Mouse (Mus musculus) kidney, embryonic 16.5 days (tissue): ENCODE measurements around the gene Crybb1. TPM values are rescaled to one million over a fixed set of nuclear protein-coding genes. Genes with fewer than 3 reads are reported as not detected.

Experiments
- ATAC-seq: fragments of 200-750 bp; cut with Nextera tagmentation; 2 replicates; pipeline ENCODE4 v1.8.0; 2017; ENCODE audit warnings: moderate TSS enrichment; ENCODE audit not compliant: low FRiP score, low TSS enrichment
- H3K27ac ChIP-seq: fragments of 300-500 bp; sonication (generic); 2 replicates; pipeline ENCODE4 v1.5.1; 2014; ENCODE audit warnings: low read length
- H3K27me3 ChIP-seq: fragments of 300-500 bp; sonication (generic); 2 replicates; pipeline ENCODE4 v1.6.1; 2014; ENCODE audit warnings: low read length, control low read depth, mixed read lengths; ENCODE audit not compliant: insufficient read depth
- H3K36me3 ChIP-seq: fragments of 300-500 bp; sonication (generic); 2 replicates; pipeline ENCODE4 v1.6.1; 2014; ENCODE audit warnings: low read length, control low read depth, mixed read lengths; ENCODE audit not compliant: insufficient read depth
- H3K4me1 ChIP-seq: fragments of 300-500 bp; sonication (generic); 2 replicates; pipeline ENCODE4 v1.6.1; 2014; ENCODE audit warnings: low read length, control low read depth, mixed read lengths; ENCODE audit not compliant: insufficient read depth
- H3K4me2 ChIP-seq: fragments of 300-500 bp; sonication (generic); replicated peaks from 2 replicates; pipeline ENCODE4 v1.6.1; 2014; ENCODE audit warnings: low read depth, low read length
- H3K4me3 ChIP-seq: fragments of 300-500 bp; sonication (generic); 2 replicates; pipeline ENCODE4 v1.5.1; 2014; ENCODE audit warnings: mild to moderate bottlenecking, low read length
- H3K9ac ChIP-seq: fragments of 300-500 bp; sonication (generic); replicated peaks from 2 replicates; pipeline ENCODE4 v1.6.1; 2014; ENCODE audit warnings: low read length
- H3K9me3 ChIP-seq: fragments of 300-500 bp; sonication (generic); 2 replicates; pipeline ENCODE4 v1.6.1; 2016; ENCODE audit warnings: low read length, control low read depth
- WGBS: fragments of 180-500 bp; shearing (Covaris S2); extraction: QIAGEN DNeasy Blood & Tissue Kit; methylation state at CpG from one replicate; pipeline ENCODE4 v1.1.7; 2014; 5-methylcytosine and 5-hydroxymethylcytosine counted together
- polyA plus RNA-seq: library from polyadenylated mRNA; unstranded; fragments of >200 nt; fragmentation: Nextera tagmentation; extraction: Ambion mirVana; gene quantifications from 2 replicates; pipeline ENCODE4 v1.2.1, GENCODE M21; 2015

Crybb1 gene
- polyA plus RNA-seq, 1 experiment from 2014 or later, result 4.0 TPM

DNA sequence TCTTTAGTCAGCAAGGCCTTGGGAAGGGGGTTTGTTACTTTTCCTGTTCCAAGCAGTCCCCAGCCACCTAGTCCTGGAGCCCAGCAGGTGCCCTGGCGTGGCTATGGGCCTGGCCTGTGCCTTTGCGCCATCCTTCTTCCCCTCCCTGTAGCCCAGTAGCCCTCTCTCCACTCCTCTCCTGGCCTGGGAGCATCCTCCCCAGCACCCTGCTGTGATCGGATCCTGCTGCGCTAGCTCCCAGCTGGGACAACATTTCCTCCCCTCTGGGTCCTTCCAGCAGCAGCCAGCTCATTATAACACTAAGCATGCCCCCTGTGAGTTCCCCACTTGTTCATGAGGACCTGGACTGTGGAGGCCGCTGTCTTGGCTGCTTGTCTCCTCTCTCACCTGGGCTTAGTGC, 50.2 kb downstream of the Crybb1 start:
- Histone ChIP-seq H3K9ac (no peak overlapping the region), H3K36me3 (peaks cover 46% of the 10 kb centered on the region), H3K4me1 (no peaks in the 10 kb centered on the region), H3K9me3 (no peaks in the 10 kb centered on the region), H3K27ac (no peak overlapping the region), H3K27me3 (no peaks in the 10 kb centered on the region), H3K4me2 (no peak overlapping the region), H3K4me3 (no peak overlapping the region)
- no peak for ATAC-seq
- WGBS, result 71% methylated on average over 5 of the region's 5 CpGs

- Histone ChIP-seq H3K4me3 (no peak overlapping the region), H3K4me2 (no peak overlapping the region), H3K27me3 (no peaks in the 10 kb centered on the region), H3K36me3 (peaks cover 54% of the 10 kb centered on the region), H3K9me3 (no peaks in the 10 kb centered on the region), H3K9ac (no peak overlapping the region), H3K27ac (no peak overlapping the region), H3K4me1 (peaks cover 6% of the 10 kb centered on the region; the same call in 1 of the 2 replicates)
- 85% methylated on average over 11 of the region's 11 CpGs for WGBS
- ATAC-seq, result no peak
Observed at GRCm38 (mm10) chr5:112313222-112313885, 57.7 kb downstream of the Crybb1 start.

DNA sequence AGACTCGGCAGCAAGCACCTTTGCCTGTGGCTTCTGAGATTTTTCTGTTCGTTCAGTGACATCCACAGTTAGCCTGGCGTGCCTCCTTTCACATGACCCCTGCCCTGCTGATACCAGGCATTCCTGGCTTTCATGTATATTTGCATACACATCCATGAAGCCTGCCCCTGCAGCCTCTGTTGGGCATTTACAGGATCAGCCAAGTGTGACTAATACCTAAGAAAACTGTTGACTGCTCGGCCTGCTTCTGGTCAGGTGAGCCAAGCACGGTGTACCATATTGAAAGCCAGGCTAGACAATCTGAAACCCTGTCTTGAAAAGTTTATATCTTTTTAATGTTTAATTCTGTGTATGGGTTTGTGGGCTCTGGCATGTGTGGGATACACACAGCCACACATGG, 60.9 kb downstream of the Crybb1 start:
- WGBS, result 61% methylated on average over 5 of the region's 5 CpGs

DNA sequence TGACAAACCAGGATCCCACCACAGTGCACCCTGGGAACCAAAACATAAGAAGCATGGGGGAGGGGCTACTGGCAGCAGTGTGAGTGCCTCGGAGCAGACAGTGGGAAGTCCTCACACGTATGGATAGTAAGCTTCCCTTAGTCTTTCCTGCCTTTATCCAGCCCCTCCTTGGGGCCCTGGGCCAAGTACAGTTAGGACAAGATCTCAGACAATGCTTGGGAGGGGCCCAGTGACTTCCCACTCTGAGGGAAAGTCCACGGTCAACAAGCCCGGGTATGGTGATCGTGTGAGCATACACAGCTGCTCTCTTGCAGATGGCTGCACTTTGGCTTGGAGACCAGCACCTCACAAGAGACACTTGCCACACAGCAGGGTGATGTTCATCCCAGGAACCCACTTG, 61.7 kb downstream of the Crybb1 start:
- ATAC-seq, result peak; percentile 52; the same call in 1 of the 2 replicates
- 48% methylated on average over 5 of the region's 5 CpGs for WGBS
- H3K4me2 ChIP-seq, result no peak overlapping the region
- no peaks in the 10 kb centered on the region for H3K9me3 ChIP-seq
- H3K36me3 ChIP-seq, result peaks cover 22% of the 10 kb centered on the region
- H3K9ac ChIP-seq, result no peak overlapping the region
- no peak overlapping the region for H3K4me3 ChIP-seq
- peak overlapping the region; percentile 38; the same call in 1 of the 2 replicates for H3K27ac ChIP-seq
- no peaks in the 10 kb centered on the region for H3K27me3 ChIP-seq
- H3K4me1 ChIP-seq, result peaks cover 6% of the 10 kb centered on the region; the same call in 1 of the 2 replicates

More for the DNA sequence above, 60.9 kb downstream of the Crybb1 start:
- Histone ChIP-seq H3K27me3 (no peaks in the 10 kb centered on the region), H3K4me1 (peaks cover 6% of the 10 kb centered on the region; the same call in 1 of the 2 replicates), H3K9ac (no peak overlapping the region), H3K9me3 (no peaks in the 10 kb centered on the region), H3K27ac (peak overlapping the region; percentile 38), H3K36me3 (peaks cover 24% of the 10 kb centered on the region), H3K4me3 (no peak overlapping the region), H3K4me2 (no peak overlapping the region)
- ATAC-seq, result peak; percentile 62; the same call in 1 of the 2 replicates

Other genes starting within 250 kb of the Crybb1 start
- gene Cryba4, start 3.3 kb upstream of the Crybb1 start, polyA plus RNA-seq, result 0.58 and 0.81 TPM in 2 replicates
- 65.8 and 68.7 TPM in 2 replicates for gene Tpst2, start 20.9 kb downstream of the Crybb1 start, polyA plus RNA-seq
- 36.7 and 37.8 TPM in 2 replicates for gene Tfip11, start 70.5 kb downstream of the Crybb1 start, polyA plus RNA-seq
- 44.8 and 47.0 TPM in 2 replicates for gene Srrd, start 87.2 kb downstream of the Crybb1 start, polyA plus RNA-seq
- 36.8 TPM in 2 replicates for gene Hps4, start 87.3 kb downstream of the Crybb1 start, polyA plus RNA-seq
- gene Gm6583, start 100.2 kb downstream of the Crybb1 start, polyA plus RNA-seq, result 0.20 and 0.30 TPM in 2 replicates
- gene Asphd2, start 139.1 kb downstream of the Crybb1 start, polyA plus RNA-seq, result 3.8 and 4.9 TPM in 2 replicates
- gene Gm6588, start 193.6 kb downstream of the Crybb1 start, polyA plus RNA-seq, result not detected in 2 replicates